Mouse (Mus musculus): Measurements from ENCODE around the gene Tomm70a. TPM values are rescaled to one million over a fixed set of nuclear protein-coding genes. Genes with fewer than 3 reads are reported as not detected.

Tomm70a gene
- total RNA-seq, 1 experiment from 2014 or later: 83.1 TPM

DNA sequence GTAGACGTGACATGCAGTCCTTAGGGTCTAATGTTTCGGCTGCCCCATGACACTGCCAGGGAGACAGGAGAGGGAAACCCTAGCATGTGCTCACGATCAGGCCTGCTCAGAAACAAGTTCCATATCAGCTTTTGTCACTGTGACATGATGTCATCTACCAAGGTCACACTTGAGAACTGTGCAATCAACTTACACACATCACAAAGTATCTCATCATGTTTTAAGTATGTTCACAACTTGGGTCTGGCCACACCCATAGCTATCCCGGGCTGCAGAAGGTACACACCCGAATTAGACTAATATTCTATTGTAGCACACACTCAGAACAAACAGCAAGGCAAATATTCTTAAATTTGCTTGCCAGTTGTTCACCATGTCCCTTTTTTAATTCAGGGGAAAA lies 60.5 kb downstream of the Tomm70a start:
- ATAC-seq (replicated peaks; ENCODE audit: low read depth, poor library complexity, severe bottlenecking): no peak

DNA sequence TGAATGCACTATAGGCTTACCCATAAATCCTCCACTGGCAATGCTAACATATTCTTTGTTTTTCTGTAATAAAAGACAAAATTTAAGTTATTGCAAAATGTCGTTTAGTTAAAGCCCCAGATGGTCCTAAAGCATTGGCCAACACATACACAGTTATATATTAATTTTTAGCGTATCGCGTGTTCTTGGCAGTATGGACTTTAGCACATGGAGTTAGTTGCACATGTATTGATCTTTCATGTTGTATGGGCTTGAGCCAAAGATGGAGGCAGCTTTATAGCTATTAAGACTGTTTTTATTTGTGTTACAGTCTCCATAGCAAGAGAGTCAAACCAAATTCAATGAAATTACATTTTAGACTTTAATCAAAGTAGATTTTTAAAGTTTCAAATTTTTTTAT lies 65.1 kb downstream of the Tomm70a start:
- ATAC-seq (replicated peaks; ENCODE audit: low read depth, poor library complexity, severe bottlenecking): no peak

DNA sequence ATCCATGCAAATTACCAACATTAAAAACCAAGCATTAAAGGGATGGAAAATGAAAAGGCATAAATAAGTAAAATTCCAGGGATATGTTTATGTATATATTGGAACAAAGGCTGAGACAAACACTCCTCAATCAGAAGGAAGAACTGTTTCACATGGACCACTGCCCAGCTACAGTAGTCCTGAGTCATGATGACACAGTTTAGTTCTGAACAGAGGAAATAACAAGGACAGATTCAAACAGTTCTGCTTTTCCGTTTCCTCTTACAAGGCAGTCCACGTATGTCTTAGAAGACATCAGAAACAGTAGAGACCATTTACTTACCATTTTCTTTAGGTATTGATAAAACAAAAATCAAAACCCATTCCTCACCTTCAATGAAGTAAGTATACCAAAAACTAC lies 68.0 kb downstream of the Tomm70a start:
- ATAC-seq (replicated peaks; ENCODE audit: low read depth, poor library complexity, severe bottlenecking): peak; percentile 98

DNA sequence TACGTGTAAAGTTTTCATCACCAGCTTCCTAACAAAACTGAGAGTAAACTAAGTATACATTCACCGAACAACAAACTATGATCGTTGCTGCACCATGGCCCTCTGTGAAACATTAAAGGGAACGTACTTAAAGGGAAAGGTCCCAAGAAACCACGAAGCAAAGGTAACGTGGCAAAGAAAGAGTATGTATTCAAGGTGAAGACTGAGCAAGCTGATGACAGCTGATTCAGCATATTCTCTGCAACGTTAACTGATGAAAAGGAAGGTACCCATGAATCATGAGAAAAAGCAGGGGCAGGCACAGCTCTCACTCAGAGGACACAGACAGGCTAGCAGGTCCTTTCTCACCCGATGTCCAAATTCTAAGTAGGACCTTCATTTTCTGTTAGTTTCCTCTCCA lies 68.9 kb downstream of the Tomm70a start:
- no peak for ATAC-seq (replicated peaks; ENCODE audit: low read depth, poor library complexity, severe bottlenecking)

DNA sequence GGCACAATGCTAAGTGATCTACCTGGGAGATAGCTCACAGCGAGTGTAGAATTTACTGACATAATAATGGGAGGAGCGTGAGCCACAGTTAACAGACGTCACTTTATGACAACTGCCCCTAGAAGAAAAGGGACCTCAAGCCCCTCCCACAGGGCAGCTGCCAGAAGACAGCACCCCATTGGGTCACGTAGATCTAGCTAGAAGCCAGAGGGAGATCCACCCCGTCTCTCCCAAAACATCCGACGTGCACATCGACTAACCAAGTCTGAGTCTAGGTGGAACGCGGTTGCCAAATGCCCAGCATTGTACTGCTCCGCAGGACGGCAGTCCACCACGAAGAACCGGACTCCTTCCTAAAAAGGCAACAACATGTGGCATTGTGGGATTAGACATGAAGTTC lies 69.7 kb downstream of the Tomm70a start:
- no peak for ATAC-seq (replicated peaks; ENCODE audit: low read depth, poor library complexity, severe bottlenecking)

DNA sequence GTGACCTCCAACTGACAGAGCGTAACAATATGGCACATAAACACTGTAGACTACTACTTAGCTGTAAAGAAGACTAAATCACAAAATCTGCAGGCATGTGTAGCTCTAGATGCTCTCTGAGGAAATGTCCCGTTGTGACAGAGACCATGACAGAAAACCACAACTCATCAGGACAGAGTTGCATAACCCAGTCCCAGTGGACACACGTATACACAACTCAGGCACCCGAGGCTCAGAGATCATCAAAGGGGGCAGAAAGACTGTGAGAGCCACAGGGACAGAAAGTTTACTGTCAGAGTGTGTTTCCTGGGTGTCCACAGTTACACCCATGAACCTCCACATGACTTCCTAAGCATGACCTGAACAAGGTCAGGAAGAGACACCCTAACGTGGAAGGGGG lies 75.1 kb downstream of the Tomm70a start:
- peak; percentile 65 for ATAC-seq (replicated peaks; ENCODE audit: low read depth, poor library complexity, severe bottlenecking)

DNA sequence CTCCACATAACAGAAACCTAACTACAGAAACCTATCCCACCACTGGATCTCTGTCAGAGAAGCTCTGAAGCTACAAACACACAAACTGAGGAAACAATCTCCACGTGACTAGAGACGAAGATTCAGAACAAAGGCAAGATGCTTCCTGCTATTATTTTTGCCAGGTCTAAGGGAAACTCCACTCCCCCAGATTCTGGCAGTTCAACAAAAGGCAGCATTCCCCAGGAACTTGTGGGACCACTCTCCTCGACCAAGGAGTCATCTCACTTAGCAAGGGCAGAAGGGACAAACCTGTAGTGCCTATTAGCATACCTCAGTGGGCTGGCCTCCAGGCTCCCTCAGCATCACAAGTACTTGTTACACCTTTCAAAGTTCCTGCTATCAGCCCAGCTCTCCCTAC lies 75.8 kb downstream of the Tomm70a start:
- ATAC-seq (replicated peaks; ENCODE audit: low read depth, poor library complexity, severe bottlenecking): no peak

Other genes with a start within 250 kb of the Tomm70a start
- not detected in 2 replicates for gene Tmem45a, start 235.5 kb upstream of the Tomm70a start, total RNA-seq (2017)
- gene Lnp1, start 193.6 kb upstream of the Tomm70a start, total RNA-seq (2017): not detected in 2 replicates
- gene Tmem45a2, start 50.3 kb upstream of the Tomm70a start, total RNA-seq (2017): not detected in 2 replicates
- gene Nit2, start 45.6 kb downstream of the Tomm70a start, total RNA-seq (2017): 33.5 and 37.7 TPM in 2 replicates
- gene Tbc1d23, start 109.8 kb downstream of the Tomm70a start, total RNA-seq (2017): 34.9 and 73.0 TPM in 2 replicates
- 0.44 TPM in 1 of 2 replicates, not detected in the other for gene Tmem30c, start 171.2 kb downstream of the Tomm70a start, total RNA-seq (2017)
- gene Filip1l, start 231.4 kb downstream of the Tomm70a start, total RNA-seq (2017): 2.3 and 5.4 TPM in 2 replicates

All from common myeloid progenitor, adult 5-6 weeks (primary cell).